Mouse (Mus musculus): ENCODE measurements at regions not wholly inside any gene's neighbourhood (a gene's known extent, or its start where the extent isn't known, plus 50 kb on each side); places are given as distances from the start of the nearest gene placed in this dataset.

DNA sequence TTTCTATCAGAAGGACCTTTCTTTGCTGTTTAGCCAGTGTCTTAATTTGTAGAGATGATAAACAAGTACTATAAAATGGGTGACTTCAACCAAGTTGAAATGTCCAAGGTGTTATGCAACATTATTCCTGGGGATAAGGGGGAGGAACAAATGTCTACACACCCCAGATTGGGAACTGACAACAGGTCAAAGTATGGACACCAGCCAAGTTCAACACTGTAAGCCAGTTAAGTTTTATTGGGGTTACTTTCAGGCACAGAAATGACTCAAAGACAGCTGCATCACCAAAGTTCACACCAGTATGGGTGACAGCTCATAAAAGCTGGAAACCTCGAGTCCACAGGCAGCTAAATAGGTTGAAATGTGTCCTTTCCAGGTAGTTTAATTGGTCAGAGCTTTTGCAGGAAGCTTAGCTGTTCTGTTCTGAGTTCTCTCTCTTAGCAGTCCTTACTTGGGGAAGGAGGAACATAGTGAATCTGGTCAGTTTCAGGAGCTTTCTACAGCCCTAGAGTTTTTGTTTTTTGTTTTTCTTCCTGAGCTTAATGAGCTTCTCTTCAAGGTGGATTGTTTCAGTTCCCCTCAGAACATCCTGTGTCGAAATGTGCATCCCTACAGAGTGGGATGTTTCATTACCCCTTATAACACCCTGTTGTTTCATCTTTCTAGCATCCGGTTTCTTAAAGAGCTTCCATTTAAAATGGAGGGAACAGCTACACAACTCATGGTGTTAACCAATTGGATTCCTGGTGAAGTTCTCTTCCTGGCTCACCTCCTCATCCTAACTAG, 279.2 kb upstream of the Cdyl start:
- in situ Hi-C loops (cut with MboI, MseI), result no loop called here

GRCm38 (mm10) chr13:35381641-35382040, 278.0 kb upstream of the Cdyl start:
- in situ Hi-C loops (cut with MboI, MseI), result no loop called here

- in situ Hi-C loops (cut with MboI, MseI), result no loop called here
Measured at GRCm38 (mm10) chr13:35383000-35383623, 276.5 kb upstream of the Cdyl start.

- in situ Hi-C loops (cut with MboI, MseI), result no loop called here
Measured at GRCm38 (mm10) chr13:35383624-35384018, 276.0 kb upstream of the Cdyl start.

DNA sequence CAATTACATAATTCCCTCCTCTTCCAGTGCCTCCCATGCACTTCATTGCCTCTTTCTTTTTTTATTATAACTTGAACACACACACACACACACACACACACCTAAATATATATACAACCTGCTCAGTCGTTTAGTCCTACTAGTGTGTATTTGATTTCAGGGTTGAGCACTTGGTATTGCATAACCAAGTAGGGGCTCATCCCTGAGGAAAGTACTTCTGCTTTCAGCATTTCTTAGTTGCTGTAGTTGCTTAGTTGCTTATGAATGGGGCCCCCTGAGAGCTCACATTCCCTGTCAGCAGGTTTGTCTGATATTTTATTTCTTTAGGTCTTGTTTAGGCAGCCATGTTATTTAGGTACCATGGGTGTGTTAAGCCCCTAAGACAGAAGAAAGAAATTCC, 271.3 kb upstream of the Cdyl start:
- in situ Hi-C loops (cut with MboI, MseI), result no loop called here

GRCm38 (mm10) chr13:35389781-35390525, 269.7 kb upstream of the Cdyl start:
- in situ Hi-C loops (cut with MboI, MseI), result no loop called here

- in situ Hi-C loops (cut with MboI, MseI), result no loop called here
Measured at GRCm38 (mm10) chr13:35390526-35390880, 269.1 kb upstream of the Cdyl start.

DNA sequence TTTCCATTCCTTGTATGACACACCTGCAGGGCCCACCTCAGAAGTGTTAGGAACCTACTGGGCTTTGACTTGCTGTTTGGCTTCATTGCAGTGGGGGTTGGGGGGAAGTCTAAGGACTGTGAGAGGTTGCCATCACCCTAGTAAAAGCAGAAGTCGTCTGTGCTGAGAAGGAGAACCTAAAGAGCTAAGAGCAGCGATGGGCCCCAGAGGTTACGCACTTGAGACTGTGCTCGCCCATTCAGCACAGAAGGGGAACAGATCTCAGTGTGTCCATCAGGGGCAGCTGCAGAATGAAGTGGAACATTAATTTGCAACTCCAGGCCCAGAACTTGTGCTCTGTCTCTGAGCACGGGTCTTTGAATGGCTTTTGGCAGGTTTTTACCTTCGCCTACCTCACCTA, 267.5 kb upstream of the Cdyl start:
- in situ Hi-C loops (cut with MboI, MseI), result no loop called here

DNA sequence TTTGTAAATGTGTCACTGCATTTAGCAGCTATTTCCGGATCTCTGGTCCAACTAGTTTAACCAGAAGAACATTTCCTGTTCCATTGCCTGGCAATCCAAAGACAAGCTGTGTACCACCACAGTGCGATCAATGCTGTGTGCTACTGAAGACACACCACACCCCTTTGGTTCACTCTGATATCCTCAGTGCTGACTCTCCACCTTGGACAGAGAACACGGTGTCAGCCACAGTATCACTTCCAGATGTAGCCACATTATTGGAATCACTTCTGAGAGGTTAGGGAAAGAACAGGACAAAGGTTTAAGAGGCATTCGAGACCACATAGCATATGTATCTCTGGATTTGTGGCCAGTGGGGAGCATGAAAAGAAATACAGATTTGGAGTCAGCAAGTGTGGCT, 264.4 kb upstream of the Cdyl start:
- in situ Hi-C loops (cut with MboI, MseI), result no loop called here

DNA sequence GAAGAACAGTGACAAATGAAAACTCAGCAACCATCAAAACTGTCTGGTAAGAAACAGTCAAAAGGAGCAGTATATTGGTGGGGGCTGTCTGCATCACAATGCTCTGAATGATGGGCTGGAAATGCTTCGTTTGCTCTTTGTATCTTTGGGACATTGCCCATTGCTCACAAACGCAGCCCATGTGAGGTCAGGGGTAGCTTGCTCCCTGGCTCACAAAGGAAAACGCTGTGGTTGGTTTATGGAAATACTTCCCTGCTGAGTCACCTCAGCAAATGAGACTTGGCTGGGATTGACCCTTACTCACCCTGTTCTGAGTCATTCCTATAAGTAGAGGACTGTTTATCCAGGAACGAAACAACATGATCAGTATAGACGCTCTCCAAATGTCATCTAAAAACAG, 264.0 kb upstream of the Cdyl start:
- in situ Hi-C loops (cut with MboI, MseI), result no loop called here

GRCm38 (mm10) chr13:35397166-35397565, 262.5 kb upstream of the Cdyl start:
- in situ Hi-C loops (cut with MboI, MseI), result no loop called here

- in situ Hi-C loops (cut with MboI, MseI), result no loop called here
Measured at GRCm38 (mm10) chr13:35398192-35398591, 261.4 kb upstream of the Cdyl start.

GRCm38 (mm10) chr13:35402856-35403255, 256.8 kb upstream of the Cdyl start:
- in situ Hi-C loops (cut with MboI, MseI), result no loop called here

GRCm38 (mm10) chr13:35404428-35404827, 255.2 kb upstream of the Cdyl start:
- in situ Hi-C loops (cut with MboI, MseI), result no loop called here

DNA sequence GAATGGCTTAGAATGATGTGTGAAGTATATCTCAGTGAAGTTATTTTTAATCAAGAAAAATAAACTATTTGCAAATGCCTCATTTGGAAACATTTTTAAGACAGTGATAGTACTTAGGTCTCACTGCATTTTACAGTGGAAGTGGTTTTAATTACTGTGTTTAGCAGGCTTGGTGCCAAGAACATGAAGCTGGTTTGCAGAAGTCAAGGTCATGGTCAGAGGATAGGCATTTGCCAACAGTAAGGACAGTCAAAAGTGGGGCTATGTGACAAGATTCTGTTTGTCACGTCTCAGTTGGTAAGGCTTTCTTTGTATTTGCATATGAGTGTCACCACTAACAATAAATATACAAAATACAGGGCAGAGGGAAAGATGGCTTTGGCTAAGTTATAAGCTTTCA, 254.2 kb upstream of the Cdyl start:
- in situ Hi-C loops (cut with MboI, MseI), result no loop called here

DNA sequence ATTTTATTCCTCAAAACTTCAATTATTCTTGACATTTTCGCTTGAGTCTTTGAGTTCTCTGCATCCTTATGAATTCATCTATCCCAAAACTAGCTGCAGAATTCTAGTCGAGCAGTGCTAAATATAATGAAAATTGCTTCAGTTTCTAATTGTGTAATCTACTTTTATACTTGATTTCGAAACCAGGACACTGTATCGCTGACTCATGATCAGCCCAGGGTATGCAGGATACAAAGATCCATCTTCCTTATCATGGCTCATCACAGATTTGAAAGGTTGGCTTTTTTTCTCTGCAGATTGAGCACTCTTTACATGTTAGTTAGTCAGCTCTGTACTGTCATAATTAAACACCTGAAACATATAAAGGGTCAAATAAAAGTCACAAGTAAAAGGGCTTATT, 242.1 kb upstream of the Cdyl start:
- in situ Hi-C loops (cut with MboI, MseI), result loop anchor here in 1 of 2 experiments (10.0 kb wide), 1 partner anchor 817 kb away; no protein-coding TSS in a partner anchor

- in situ Hi-C loops (cut with MboI, MseI), result no loop called here
Measured at GRCm38 (mm10) chr13:35420076-35420475, 239.6 kb upstream of the Cdyl start.

DNA sequence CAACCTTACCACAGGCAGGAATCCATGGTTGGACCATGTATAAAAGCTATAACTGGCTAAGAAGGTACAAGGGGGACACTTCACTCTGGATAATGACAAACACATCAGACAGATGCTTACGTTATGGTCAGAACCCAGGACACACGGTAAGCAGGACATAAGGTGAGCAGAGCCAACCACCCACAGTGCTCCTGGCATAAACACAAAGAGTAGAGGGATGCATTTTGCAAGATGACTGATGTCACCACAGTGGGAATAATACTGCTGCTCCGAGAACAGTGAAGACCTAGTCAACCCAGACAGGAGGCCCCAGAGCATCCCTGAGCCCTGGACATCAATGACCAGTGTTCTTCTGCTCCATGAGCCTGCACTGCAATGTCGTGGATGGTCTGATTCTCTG, 233.6 kb upstream of the Cdyl start:
- in situ Hi-C loops (cut with MboI, MseI), result no loop called here

DNA sequence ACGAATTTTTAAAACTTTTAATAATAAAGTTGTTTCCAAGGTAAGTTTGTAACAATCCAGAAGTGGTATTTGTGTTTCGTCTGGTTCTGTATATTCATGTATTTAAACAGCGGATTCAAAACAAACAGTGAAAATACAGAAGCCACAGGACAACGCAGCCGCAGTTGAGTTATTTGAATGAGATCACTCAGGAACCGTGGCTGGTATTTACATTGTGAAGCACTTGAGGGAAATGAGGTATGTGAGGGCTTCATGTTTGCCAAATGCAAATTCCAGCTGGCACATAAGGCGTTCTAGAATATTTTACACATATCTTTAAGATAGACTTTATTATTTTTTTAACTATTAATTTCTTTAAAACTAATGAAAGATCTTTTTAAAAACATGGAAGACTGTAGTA, 224.5 kb upstream of the Cdyl start:
- in situ Hi-C loops (cut with MboI, MseI), result no loop called here

DNA sequence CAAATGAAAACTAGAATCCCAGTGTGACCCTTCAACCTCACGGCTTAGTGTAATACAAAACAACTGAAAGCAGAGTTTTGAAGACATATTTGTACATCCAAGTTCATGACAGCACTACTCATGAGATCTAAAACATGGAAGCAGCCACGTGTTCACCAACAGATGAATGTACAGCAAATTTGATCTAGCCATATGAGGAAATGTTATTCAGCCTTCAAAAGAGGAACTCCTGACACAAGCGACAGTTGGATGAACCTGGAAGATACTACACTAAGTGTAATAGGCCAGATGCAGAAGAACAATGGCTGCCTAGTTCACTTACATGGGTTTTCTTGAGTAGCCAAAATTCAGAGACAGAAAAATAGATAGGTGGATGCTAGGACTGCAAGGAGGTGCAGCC, 212.0 kb upstream of the Cdyl start:
- in situ Hi-C loops (cut with MboI, MseI), result no loop called here

DNA sequence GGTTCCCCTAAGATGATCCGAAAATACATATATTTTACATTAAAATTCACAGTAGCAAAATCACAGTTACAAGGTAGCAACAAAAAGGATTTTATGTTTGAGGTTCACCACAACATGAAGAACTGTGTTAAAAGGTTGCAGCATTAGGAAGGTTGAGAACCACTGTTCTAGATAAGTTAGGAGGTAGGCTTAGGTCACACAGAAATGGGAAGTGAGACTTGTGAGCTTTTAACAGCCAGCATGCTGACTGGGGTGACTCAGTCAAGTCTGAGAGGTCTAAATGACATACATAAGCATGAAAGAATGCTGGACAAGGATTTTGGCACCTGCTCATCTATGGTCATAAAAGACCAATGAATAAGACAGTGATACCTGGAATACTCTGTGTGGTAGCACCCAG, 207.2 kb upstream of the Cdyl start:
- in situ Hi-C loops (cut with MboI, MseI), result no loop called here

DNA sequence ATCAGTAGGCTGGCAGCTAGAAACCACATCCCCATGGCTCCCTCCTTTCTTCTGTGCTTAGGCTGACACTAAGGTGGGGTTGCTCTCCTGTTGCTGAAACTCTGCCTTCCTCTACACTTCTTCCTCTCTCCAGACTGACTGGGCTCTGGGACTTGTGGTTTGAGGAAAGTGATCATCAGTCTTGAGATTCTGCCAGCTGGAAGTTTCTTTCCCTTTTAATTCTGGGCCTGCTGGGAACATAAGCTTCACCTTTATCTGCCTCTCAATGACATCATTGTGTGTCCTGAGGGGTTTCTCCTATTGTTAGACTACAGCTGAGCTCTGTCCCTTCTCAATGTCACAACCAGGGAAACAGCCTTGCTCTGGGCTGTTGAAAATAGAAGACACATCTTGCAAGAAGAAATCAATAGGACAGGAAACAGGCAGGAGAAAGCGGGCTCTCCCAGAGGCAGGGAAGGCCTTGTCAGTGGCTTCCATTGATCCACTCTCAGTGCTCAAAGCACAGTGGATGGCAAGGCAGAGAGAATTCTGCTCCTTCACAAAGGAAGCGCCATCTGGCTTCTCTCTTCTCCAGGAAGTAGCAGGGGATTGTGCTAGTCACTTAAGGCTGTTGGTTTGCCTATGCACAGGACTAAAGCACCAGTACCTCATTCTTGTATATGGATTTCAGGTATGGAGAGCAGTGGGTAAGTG, 206.3 kb upstream of the Cdyl start:
- in situ Hi-C loops (cut with MboI, MseI), result no loop called here
